In genomic region chr3:21241184-21241583, GRCm38 (mm10) we compare ENCODE assay signal across 25 mouse cellular contexts.
"Had no signal": no experiment of that assay in that cellular context is flagged by ENCODE, and none has a peak within 500 bp of the region (broad histone marks: within the 10 kb centered on the region; RNA-seq: fewer than 3 reads in every experiment).

No protein-coding gene starts in this region.

- H3K27ac ChIP-seq: embryonic facial prominence, embryonic 10.5 days; embryonic facial prominence, embryonic 12.5 days; embryonic facial prominence, embryonic 13.5 days; embryonic facial prominence, embryonic 15.5 days; forebrain, embryonic 10.5 days; forebrain, embryonic 12.5 days; forebrain, embryonic 13.5 days; forebrain, embryonic 15.5 days; gastrocnemius, adult 2 months; heart, adult 2 months had no signal

- H3K4me3 ChIP-seq: embryonic facial prominence, embryonic 10.5 days; embryonic facial prominence, embryonic 12.5 days; embryonic facial prominence, embryonic 13.5 days; embryonic facial prominence, embryonic 15.5 days; erythroblast, embryonic 14.5 days; forebrain, embryonic 10.5 days; forebrain, embryonic 12.5 days; forebrain, embryonic 13.5 days; forebrain, embryonic 15.5 days; gastrocnemius, adult 2 months; heart, adult 2 months had no signal

- H3K9me3 ChIP-seq: embryonic facial prominence, embryonic 10.5 days; embryonic facial prominence, embryonic 12.5 days; embryonic facial prominence, embryonic 13.5 days; embryonic facial prominence, embryonic 15.5 days; forebrain, embryonic 10.5 days; forebrain, embryonic 12.5 days; forebrain, embryonic 13.5 days; forebrain, embryonic 15.5 days had no signal

- H3K36me3 ChIP-seq: embryonic facial prominence, embryonic 10.5 days; embryonic facial prominence, embryonic 12.5 days; embryonic facial prominence, embryonic 13.5 days; embryonic facial prominence, embryonic 15.5 days; forebrain, embryonic 10.5 days; forebrain, embryonic 12.5 days; forebrain, embryonic 15.5 days had no signal

- H3K9ac ChIP-seq: embryonic facial prominence, embryonic 12.5 days; embryonic facial prominence, embryonic 13.5 days; embryonic facial prominence, embryonic 15.5 days; forebrain, embryonic 12.5 days; forebrain, embryonic 13.5 days; forebrain, embryonic 15.5 days; forebrain, postnatal 0 days had no signal

- H3K27me3 ChIP-seq: embryonic facial prominence, embryonic 12.5 days; embryonic facial prominence, embryonic 13.5 days; embryonic facial prominence, embryonic 15.5 days; forebrain, embryonic 12.5 days; forebrain, embryonic 13.5 days; forebrain, embryonic 15.5 days had no signal

- DNase-seq: cerebellum, adult 9-10 months; cerebellum, adult 9-11 months; cerebellum, postnatal 10 days; cerebellum, postnatal 14 days; cerebellum, postnatal 25 days; cerebellum, postnatal 36 days; embryo, embryonic 11 days; forebrain, postnatal 0 days; gastrocnemius, adult 2 months; gastrocnemius, postnatal 10 days; gastrocnemius, postnatal 14 days; gastrocnemius, postnatal 25 days; gastrocnemius, postnatal 36 days; heart, adult 11 months; heart, adult 18-20 months; heart, adult 2 months had no signal

- H3K4me1 ChIP-seq: embryonic facial prominence, embryonic 10.5 days; embryonic facial prominence, embryonic 12.5 days; embryonic facial prominence, embryonic 13.5 days; embryonic facial prominence, embryonic 15.5 days; forebrain, embryonic 10.5 days; forebrain, embryonic 12.5 days; forebrain, embryonic 13.5 days; forebrain, embryonic 15.5 days had no signal
